Mouse (Mus musculus) MEL (cell line): ENCODE results near the gene Map3k20.

ENCODE experiments used
- CHD1 ChIP-seq: IDR thresholded peaks from 2 replicates; pipeline ENCODE4 v1.6.1; 2012; ENCODE audit warnings: low read depth, mild to moderate bottlenecking, inconsistent platforms, low read length, improper control_type of control experiment
- CTCF ChIP-seq, 3 experiments: IDR thresholded peaks in 2 of 3; conservative IDR thresholded peaks in 1 of 3; 2 replicates each; pipeline ENCODE4 v1.5.1; 2011 to 2012; ENCODE audit warnings: low read length in 3 of 3, low read depth in 2 of 3, mild to moderate bottlenecking in 2 of 3, improper control_type of control experiment in 1 of 3, inconsistent platforms in 1 of 3, mixed read lengths in 1 of 3, moderate library complexity in 1 of 3; ENCODE audit not compliant: control insufficient read depth in 1 of 3, insufficient read depth in 1 of 3, poor library complexity in 1 of 3, severe bottlenecking in 1 of 3
- E2F4 ChIP-seq: IDR thresholded peaks from 2 replicates; pipeline ENCODE4 v1.6.1; 2011; ENCODE audit warnings: low read depth, low read length, improper control_type of control experiment, borderline replicate concordance
- EP300 ChIP-seq, 2 experiments: IDR thresholded peaks; 2 replicates each; pipeline ENCODE4 v1.6.1; 2011; ENCODE audit warnings: improper control_type of control experiment in 2 of 2, low read length in 2 of 2, low read depth in 1 of 2, mild to moderate bottlenecking in 1 of 2
- GATA1 ChIP-seq: IDR thresholded peaks from 2 replicates; pipeline ENCODE4 v1.6.1; 2011; ENCODE audit warnings: low read depth, low read length, improper control_type of control experiment
- MAX ChIP-seq: IDR thresholded peaks from 2 replicates; pipeline ENCODE4 v1.6.1; 2011; ENCODE audit warnings: low read length, improper control_type of control experiment
- MXI1 ChIP-seq: IDR thresholded peaks from 2 replicates; pipeline ENCODE4 v1.6.1; 2011; ENCODE audit warnings: mild to moderate bottlenecking, low read depth, low read length, improper control_type of control experiment
- MYB ChIP-seq: IDR thresholded peaks from 2 replicates; pipeline ENCODE4 v1.6.1; 2011; ENCODE audit warnings: mild to moderate bottlenecking, low read depth, low read length, improper control_type of control experiment
- NELFE ChIP-seq: IDR thresholded peaks from 2 replicates; pipeline ENCODE4 v1.6.1; 2011; ENCODE audit warnings: low read depth, low read length, improper control_type of control experiment
- RCOR1 ChIP-seq: IDR thresholded peaks from 2 replicates; pipeline ENCODE4 v1.6.1; 2012; ENCODE audit warnings: low read depth, mild to moderate bottlenecking, inconsistent platforms, low read length, improper control_type of control experiment
- SIN3A ChIP-seq: IDR thresholded peaks from 2 replicates; pipeline ENCODE4 v1.6.1; 2012; ENCODE audit warnings: low read length, improper control_type of control experiment, inconsistent platforms
- USF2 ChIP-seq, 2 experiments: IDR thresholded peaks; 2 replicates each; pipeline ENCODE4 v1.6.1; 2011 to 2012; ENCODE audit warnings: improper control_type of control experiment in 2 of 2, low read length in 2 of 2, borderline replicate concordance in 1 of 2, inconsistent platforms in 1 of 2, low read depth in 1 of 2, mild to moderate bottlenecking in 1 of 2; ENCODE audit not compliant: insufficient read depth in 1 of 2
- ZKSCAN1 ChIP-seq: IDR thresholded peaks from 2 replicates; pipeline ENCODE4 v1.6.1; 2012; ENCODE audit warnings: low read depth, mild to moderate bottlenecking, inconsistent platforms, low read length, improper control_type of control experiment, moderate library complexity
- ZNF384 ChIP-seq: IDR thresholded peaks from 2 replicates; pipeline ENCODE4 v1.6.1; 2012; ENCODE audit warnings: low read depth, mild to moderate bottlenecking, inconsistent platforms, low read length, improper control_type of control experiment

- TF ChIP-seq MYB, result no peak
- TF ChIP-seq USF2 (IDR thresholded peaks at IDR 0.05; ENCODE audit: borderline replicate concordance in 1 of 2, insufficient read depth in 1 of 2, low read depth in 1 of 2, low read length in 2 of 2), result no peak
- no peak for TF ChIP-seq GATA1
- no peak for TF ChIP-seq ZNF384
- no peak for TF ChIP-seq EP300 (IDR thresholded peaks at IDR 0.05; ENCODE audit: low read depth in 1 of 2, low read length in 2 of 2)
- TF ChIP-seq RCOR1, result no peak
- TF ChIP-seq NELFE, result no peak
- no peak for TF ChIP-seq CTCF (IDR thresholded peaks at IDR 0.05 in 2 of 3, conservative IDR thresholded peaks at IDR 0.05 in 1 of 3; ENCODE audit: control insufficient read depth in 1 of 3, insufficient read depth in 1 of 3, low read depth in 2 of 3, low read length in 3 of 3, poor library complexity in 1 of 3, severe bottlenecking in 1 of 3)
- no peak for TF ChIP-seq MAX
- no peak for TF ChIP-seq MXI1
- TF ChIP-seq E2F4, result no peak
- TF ChIP-seq ZKSCAN1, result no peak
- TF ChIP-seq CHD1, result no peak
- TF ChIP-seq SIN3A, result no peak
These were observed 46.5 kb upstream of the Map3k20 start for GRCm38 (mm10) chr2:72238925-72239324.
